In the genomic region with DNA sequence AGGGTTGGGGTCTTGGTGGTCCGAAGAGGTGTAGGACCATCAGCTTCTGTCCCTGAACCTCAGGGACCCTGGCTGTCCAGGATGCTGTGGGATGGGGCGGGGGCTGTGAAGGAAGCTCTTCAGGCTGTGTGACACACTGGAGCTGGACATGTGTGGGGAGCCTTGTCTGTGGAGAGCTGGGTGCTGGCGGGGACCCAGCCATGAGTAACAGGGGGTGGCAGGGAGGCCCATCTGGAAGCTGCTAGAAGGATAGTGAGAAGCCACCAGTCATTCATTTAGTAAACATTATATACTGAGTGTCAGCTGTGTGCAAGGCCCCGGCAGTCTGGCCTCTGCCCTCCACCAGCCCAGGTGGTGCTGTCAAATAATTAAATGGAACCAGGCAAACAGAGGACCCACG, we compare ENCODE assay signal across 27 mouse cellular contexts. TPM values are rescaled to one million over a fixed set of nuclear protein-coding genes. Genes with fewer than 3 reads are reported as not detected.
DNase-seq lines count a peak whose midpoint lies in the region; ATAC-seq and TF ChIP-seq lines count a peak whose summit lies in the region.
"Had no signal": no experiment of that assay in that cellular context is flagged by ENCODE, and none has a peak within 500 bp of the region (broad histone marks: within the 10 kb centered on the region; RNA-seq: fewer than 3 reads in every experiment).

No protein-coding gene starts in this region.

- TF ChIP-seq CTCF in olfactory bulb, adult 2 months (IDR thresholded peaks at IDR 0.05; ENCODE audit: insufficient read depth, low read depth, low read length): no peak

- H3K27me3 ChIP-seq in midbrain, embryonic 16.5 days (ENCODE audit: control insufficient read depth, insufficient read depth, low read depth, low read length): no peaks in the 10 kb centered on the region
- H3K27me3 ChIP-seq in midbrain, embryonic 10.5 days (ENCODE audit: low read depth, poor library complexity, severe bottlenecking): no peaks in the 10 kb centered on the region
- H3K27me3 ChIP-seq: intestine, embryonic 15.5 days had no signal

- no peak for TF ChIP-seq POLR2A in olfactory bulb, adult 2 months (IDR thresholded peaks at IDR 0.05; ENCODE audit: insufficient read depth, low read depth, low read length)

- no peak for ATAC-seq in midbrain, embryonic 16.5 days
- ATAC-seq: activated CD4-positive, CD25-positive, alpha-beta regulatory T cell, adult 4 months; forebrain, embryonic 14.5 days; hindbrain, postnatal 0 days; intestine, embryonic 15.5 days; liver, embryonic 12.5 days; liver, postnatal 0 days had no signal

- H3K4me3 ChIP-seq in midbrain, embryonic 16.5 days (ENCODE audit: low read depth, low read length): no peak overlapping the region
- no peak overlapping the region for H3K4me3 ChIP-seq in midbrain, embryonic 10.5 days
- no peak overlapping the region for H3K4me3 ChIP-seq in olfactory bulb, adult 2 months (ENCODE audit: insufficient read depth, low read depth, low read length)
- H3K4me3 ChIP-seq: intestine, embryonic 15.5 days; limb, embryonic 13.5 days; liver, embryonic 12.5 days; midbrain, embryonic 12.5 days; neural tube, embryonic 13.5 days had no signal

- no peaks in the 10 kb centered on the region for H3K4me1 ChIP-seq in midbrain, embryonic 16.5 days (ENCODE audit: control insufficient read depth, insufficient read depth, low read length)
- peaks cover 50% of the 10 kb centered on the region for H3K4me1 ChIP-seq in midbrain, embryonic 10.5 days
- H3K4me1 ChIP-seq in olfactory bulb, adult 2 months (ENCODE audit: control insufficient read depth, insufficient read depth, low read length): peaks cover 87% of the 10 kb centered on the region
- H3K4me1 ChIP-seq: intestine, embryonic 15.5 days; liver, embryonic 12.5 days had no signal

- H3K36me3 ChIP-seq in midbrain, embryonic 16.5 days (ENCODE audit: control insufficient read depth, insufficient read depth, low read length): no peaks in the 10 kb centered on the region
- no peaks in the 10 kb centered on the region for H3K36me3 ChIP-seq in midbrain, embryonic 10.5 days
- H3K36me3 ChIP-seq: intestine, embryonic 15.5 days; limb, embryonic 13.5 days; liver, embryonic 12.5 days; midbrain, embryonic 12.5 days; neural tube, embryonic 13.5 days had no signal

- WGBS in midbrain, embryonic 16.5 days: 70% methylated on average over 5 of the region's 5 CpGs
- 83% methylated on average over 5 of the region's 5 CpGs for whole genome bisulfite sequencing in midbrain, embryonic 10.5 days
- WGBS in olfactory bulb, adult 2 months: 63% methylated on average over 5 of the region's 5 CpGs

- peak; percentile 45 for DNase-seq in layer of hippocampus, adult 11-12 months (ENCODE audit: low spot score)
- DNase-seq in layer of hippocampus, postnatal 10 days (ENCODE audit: low spot score in 2 of 2): no peak
- no peak for DNase-seq in midbrain, embryonic 10.5 days (ENCODE audit: low spot score)
- DNase-seq in embryo, embryonic 10.5 days (ENCODE audit: low spot score): no peak
- DNase-seq in urinary bladder, adult 18-20 months (ENCODE audit: low spot score in 2 of 2): no peak
- DNase-seq: adrenal gland, adult 2 months; adrenal gland, postnatal 36 days; B cell, adult 2 months; gastrocnemius, postnatal 10 days; heart, postnatal 14 days; kidney, adult 2 months; kidney, postnatal 4 days; liver, postnatal 0 days; lung, postnatal 36 days; thymus, adult 2 months; thymus, postnatal 36 days had no signal

- H3K9me3 ChIP-seq in midbrain, embryonic 16.5 days (replicated peaks; ENCODE audit: control insufficient read depth, low read length, poor library complexity, severe bottlenecking): no peaks in the 10 kb centered on the region
- no peaks in the 10 kb centered on the region for H3K9me3 ChIP-seq in midbrain, embryonic 10.5 days (replicated peaks)
- H3K9me3 ChIP-seq: intestine, embryonic 15.5 days; limb, embryonic 13.5 days; liver, embryonic 12.5 days; midbrain, embryonic 12.5 days; neural tube, embryonic 13.5 days had no signal

- 0 out of 2 replicates have a peak overlapping the region, but pooled peaks have one; percentile 6 for H3K9ac ChIP-seq in midbrain, embryonic 16.5 days (ENCODE audit: low read depth, low read length)
- H3K9ac ChIP-seq: intestine, embryonic 15.5 days; limb, embryonic 13.5 days; liver, embryonic 12.5 days; liver, postnatal 0 days; midbrain, embryonic 12.5 days; neural tube, embryonic 13.5 days had no signal

- H3K4me2 ChIP-seq in midbrain, embryonic 16.5 days (ENCODE audit: low read length): no peak overlapping the region
- H3K4me2 ChIP-seq: intestine, embryonic 15.5 days; limb, embryonic 13.5 days; liver, embryonic 12.5 days; midbrain, embryonic 12.5 days; neural tube, embryonic 13.5 days had no signal

- H3K27ac ChIP-seq in midbrain, embryonic 16.5 days (ENCODE audit: low read length): no peak overlapping the region
- H3K27ac ChIP-seq in midbrain, embryonic 10.5 days (replicated peaks): no peak overlapping the region
- peak overlapping the region; percentile 91; the same call in 1 of the 2 replicates for H3K27ac ChIP-seq in olfactory bulb, adult 2 months (ENCODE audit: insufficient read depth, low read depth, low read length)
- H3K27ac ChIP-seq: hindbrain, postnatal 0 days; intestine, embryonic 15.5 days; kidney, postnatal 0 days; limb, embryonic 13.5 days; liver, embryonic 12.5 days; midbrain, embryonic 12.5 days; neural tube, embryonic 13.5 days had no signal

RNA-seq across cellular contexts. Expression of a gene that starts 34.5 kb away (rescaled TPM):
- 100 to 1,000 TPM; 220 to 257 TPM for total RNA-seq in layer of hippocampus, postnatal 10 days (2021)
- polyA plus RNA-seq in midbrain, embryonic 16.5 days (2015; fragmentation: Nextera tagmentation; extraction: Ambion mirVana): 270 and 271 TPM in 2 replicates
- polyA plus RNA-seq in midbrain, embryonic 10.5 days (2016; fragmentation: Nextera tagmentation; extraction: Ambion mirVana): 128 and 146 TPM in 2 replicates
- not detected in 2 replicates for polyA plus RNA-seq in olfactory bulb, adult 2 months (2012; ENCODE audit: insufficient read depth, insufficient read length, low replicate concordance, missing spikeins)
